Mouse (Mus musculus) stomach, postnatal 0 days (tissue): ENCODE measurements around the gene Prpf19. TPM values are rescaled to one million over a fixed set of nuclear protein-coding genes. Genes with fewer than 3 reads are reported as not detected.

Experiments used
- ATAC-seq: fragments of 200-750 bp; cut with Nextera tagmentation; 2 replicates; pipeline ENCODE4 v1.8.0; 2017; ENCODE audit not compliant: low FRiP score, low TSS enrichment
- DNase-seq: peaks from one replicate; pipeline ENCODE4 v3.0.0-alpha.2; 2016; ENCODE audit warnings: low spot score
- H3K27ac ChIP-seq: fragments of 300-500 bp; sonication (generic); replicated peaks from 2 replicates; pipeline ENCODE4 v1.5.1; 2014; ENCODE audit warnings: mild to moderate bottlenecking, control low read depth
- H3K27me3 ChIP-seq: fragments of 300-500 bp; sonication (generic); 2 replicates; pipeline ENCODE4 v1.6.1; 2014; ENCODE audit warnings: low read length; ENCODE audit not compliant: control insufficient read depth, insufficient read depth
- H3K36me3 ChIP-seq: fragments of 300-500 bp; sonication (generic); 2 replicates; pipeline ENCODE4 v1.6.1; 2014; ENCODE audit warnings: low read length, mixed read lengths; ENCODE audit not compliant: control insufficient read depth, insufficient read depth
- H3K4me1 ChIP-seq: fragments of 300-500 bp; sonication (generic); replicated peaks from 2 replicates; pipeline ENCODE4 v1.6.1; 2014; ENCODE audit warnings: antibody characterized with exemption; ENCODE audit not compliant: control insufficient read depth, insufficient read depth
- H3K4me2 ChIP-seq: fragments of 300-500 bp; sonication (generic); replicated peaks from 2 replicates; pipeline ENCODE4 v1.6.1; 2014; ENCODE audit warnings: low read depth, mild to moderate bottlenecking, control low read depth, moderate library complexity
- H3K4me3 ChIP-seq: fragments of 300-500 bp; sonication (generic); 2 replicates; pipeline ENCODE4 v1.5.1; 2014; ENCODE audit warnings: low read depth, low read length, control low read depth
- H3K9ac ChIP-seq: fragments of 300-500 bp; sonication (generic); 2 replicates; pipeline ENCODE4 v1.6.1; 2014; ENCODE audit warnings: mild to moderate bottlenecking, low read length, control low read depth, mixed read lengths
- H3K9me3 ChIP-seq: fragments of 300-500 bp; sonication (generic); 2 replicates; pipeline ENCODE4 v1.6.1; 2016; ENCODE audit warnings: low read length; ENCODE audit not compliant: control insufficient read depth
- CTCF ChIP-seq: IDR thresholded peaks from 2 replicates; pipeline ENCODE4 v1.5.1; 2016; ENCODE audit warnings: antibody characterized with exemption, low read depth, mild to moderate bottlenecking, moderate library complexity
- EP300 ChIP-seq: optimal IDR thresholded peaks from 2 replicates; pipeline ENCODE3; 2016; ENCODE audit warnings: antibody characterized with exemption
- WGBS: fragments of 180-500 bp; shearing (Covaris S2); extraction: QIAGEN DNeasy Blood & Tissue Kit; methylation state at CpG from one replicate; pipeline ENCODE4 v1.1.7; 2014; 5-methylcytosine and 5-hydroxymethylcytosine counted together
- polyA plus RNA-seq: library from polyadenylated mRNA; unstranded; fragments of >200 nt; fragmentation: Nextera tagmentation; extraction: Ambion mirVana; gene quantifications from 2 replicates; pipeline ENCODE4 v1.2.1, GENCODE M21; 2015

Gene Prpf19
- polyA plus RNA-seq = 17.6 and 19.5 TPM in 2 replicates

DNA sequence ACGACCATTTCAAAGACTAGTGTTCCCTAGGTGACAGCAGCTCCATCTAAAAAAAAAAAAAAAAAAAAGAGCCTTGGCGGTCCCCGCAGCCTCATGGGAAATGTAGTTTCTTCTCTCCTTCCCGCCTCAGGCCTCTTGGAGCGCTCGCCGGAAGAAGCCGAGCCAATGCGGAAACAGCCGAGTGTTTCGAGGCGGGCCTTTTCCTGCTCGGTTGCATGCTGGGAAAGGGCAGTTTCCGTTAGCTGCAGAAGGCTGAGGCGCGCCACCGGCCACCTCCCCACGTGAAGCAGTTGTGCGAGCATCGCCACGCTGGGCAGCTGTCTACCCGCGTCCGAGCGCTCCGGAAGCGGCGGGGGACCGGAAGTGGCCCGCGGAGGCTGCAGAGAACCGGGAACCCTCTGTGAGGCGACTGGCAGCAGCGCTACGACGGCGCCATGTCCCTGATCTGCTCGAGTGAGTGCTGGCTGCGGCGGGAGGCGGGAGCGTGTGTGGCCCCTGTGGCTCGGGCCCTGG, at the start of gene Prpf19:
TSS of gene Prpf19 (plus strand) at position 216 of the 513 bp plus-strand sequence.
- Histone ChIP-seq H3K9me3 (no peaks in the 10 kb centered on the region), H3K9ac (peak within 1 kb of the TSS; percentile 90), H3K27me3 (no peaks in the 10 kb centered on the region), H3K27ac (peak within 1 kb of the TSS; percentile 93), H3K4me1 (0 out of 2 replicates have a peak, but pooled peaks cover 2% of the 10 kb centered on the region), H3K4me3 (peak within 1 kb of the TSS; percentile 74), H3K4me2 (peak within 1 kb of the TSS; percentile 80), H3K36me3 (peaks cover 18% of the 10 kb centered on the region)
- WGBS = under 1% methylated on average over 43 of the region's 43 CpGs
- DNase-seq (peak; percentile 97), ATAC-seq (peak; percentile 95)
- TF ChIP-seq EP300 (no peak), CTCF (peak; percentile 33; the same call in 1 of the 2 replicates)

DNA sequence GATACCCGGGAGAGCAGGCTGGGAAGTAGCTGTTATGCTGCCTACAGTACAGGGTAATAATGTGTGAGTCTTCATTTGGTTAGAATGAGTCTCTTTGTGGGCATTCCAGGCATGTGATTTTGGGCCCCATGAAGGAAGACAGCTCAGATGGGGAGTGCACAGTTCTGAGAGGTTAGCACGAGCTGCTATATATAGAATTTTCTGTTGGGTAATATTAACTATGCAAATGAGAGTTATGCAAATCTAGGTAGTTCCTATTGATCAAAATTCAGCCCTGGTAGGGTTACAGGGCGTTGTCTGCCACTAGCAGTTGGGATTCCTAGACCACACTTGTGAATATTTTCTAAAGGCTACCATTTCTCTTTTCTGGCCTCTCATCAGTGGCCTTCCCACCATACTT, 49.6 kb upstream of the Prpf19 start:
- DNase-seq = no peak
- Histone ChIP-seq H3K27me3 (no peaks in the 10 kb centered on the region), H3K9ac (no peak overlapping the region), H3K4me1 (no peaks in the 10 kb centered on the region; the same call in 1 of the 2 replicates), H3K9me3 (no peaks in the 10 kb centered on the region), H3K36me3 (no peaks in the 10 kb centered on the region), H3K4me2 (no peak overlapping the region), H3K4me3 (no peak overlapping the region), H3K27ac (no peak overlapping the region)
- TF ChIP-seq EP300 = no peak
- TF ChIP-seq CTCF = no peak
- ATAC-seq = no peak
- WGBS = 82% methylated on average over 3 of the region's 3 CpGs

GRCm38 (mm10) chr19:10846150-10846549, 48.9 kb upstream of the Prpf19 start:
- H3K27ac ChIP-seq = no peak overlapping the region; the same call in 1 of the 2 replicates
- no peaks in the 10 kb centered on the region; the same call in 1 of the 2 replicates for H3K4me1 ChIP-seq
- WGBS = 53% methylated on average over 7 of the region's 7 CpGs
- H3K4me3 ChIP-seq = no peak overlapping the region
- no peak for DNase-seq
- no peak overlapping the region for H3K4me2 ChIP-seq
- H3K9ac ChIP-seq = no peak overlapping the region
- ATAC-seq = no peak
- no peak for TF ChIP-seq CTCF
- no peak for TF ChIP-seq EP300
- no peaks in the 10 kb centered on the region for H3K9me3 ChIP-seq
- no peaks in the 10 kb centered on the region for H3K27me3 ChIP-seq
- H3K36me3 ChIP-seq = no peaks in the 10 kb centered on the region

DNA sequence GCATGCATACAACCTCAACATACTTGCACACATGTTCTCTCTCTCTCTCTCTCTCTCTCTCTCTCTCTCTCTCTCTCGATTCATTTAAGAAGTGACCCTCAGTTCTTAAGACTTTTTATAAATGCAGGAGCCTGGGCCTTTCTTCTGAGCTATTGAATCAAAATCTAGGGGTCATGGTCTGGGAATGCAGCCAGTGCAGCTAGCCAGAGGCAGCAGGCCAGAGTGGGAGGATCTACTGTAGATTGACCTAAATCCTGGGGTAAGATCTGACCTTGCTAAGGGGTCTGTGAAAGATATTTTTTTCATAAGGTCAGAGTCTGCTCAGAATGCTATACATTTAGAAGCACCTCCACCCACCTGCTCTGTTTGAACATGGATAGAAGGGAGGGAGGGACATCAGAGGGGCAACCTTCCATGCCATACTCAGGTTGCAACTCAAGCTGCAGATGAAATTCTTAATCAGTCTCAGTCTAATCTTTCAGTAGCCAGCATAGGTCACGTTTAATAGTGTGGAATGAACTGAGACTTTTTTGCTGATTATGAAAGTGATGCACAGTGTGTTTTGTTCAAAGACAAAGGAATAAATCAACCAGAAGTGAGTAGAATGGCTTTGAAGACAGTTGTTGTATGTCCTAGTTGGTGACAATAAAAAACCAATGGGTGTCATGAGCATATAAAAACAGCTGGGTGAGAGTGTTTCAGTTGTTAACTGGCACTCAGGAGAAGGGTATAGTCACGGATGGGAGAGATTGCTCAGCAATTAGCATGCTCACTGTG, 47.5 kb upstream of the Prpf19 start:
- DNase-seq (no peak), ATAC-seq (no peak)
- H3K36me3 ChIP-seq = no peaks in the 10 kb centered on the region
- no peaks in the 10 kb centered on the region; the same call in 1 of the 2 replicates for H3K4me1 ChIP-seq
- TF ChIP-seq EP300 = no peak
- no peak for TF ChIP-seq CTCF
- H3K9ac ChIP-seq = no peak overlapping the region
- H3K9me3 ChIP-seq = no peaks in the 10 kb centered on the region
- H3K4me3 ChIP-seq = no peak overlapping the region
- H3K4me2 ChIP-seq = no peak overlapping the region
- no peaks in the 10 kb centered on the region for H3K27me3 ChIP-seq
- H3K27ac ChIP-seq = no peak overlapping the region
- 40% methylated on average over 3 of the region's 3 CpGs for WGBS

GRCm38 (mm10) chr19:10855422-10855821, 39.6 kb upstream of the Prpf19 start:
- H3K4me2 ChIP-seq = no peak overlapping the region
- ATAC-seq (no peak), DNase-seq (no peak)
- H3K27ac ChIP-seq = no peak overlapping the region
- H3K4me3 ChIP-seq = no peak overlapping the region
- no peaks in the 10 kb centered on the region for H3K9me3 ChIP-seq
- H3K9ac ChIP-seq = no peak overlapping the region
- H3K4me1 ChIP-seq = no peaks in the 10 kb centered on the region
- peaks cover 2% of the 10 kb centered on the region; the same call in 1 of the 2 replicates for H3K36me3 ChIP-seq
- TF ChIP-seq EP300 (no peak), CTCF (no peak)
- H3K27me3 ChIP-seq = no peaks in the 10 kb centered on the region
- 76% methylated on average over 3 of the region's 3 CpGs for WGBS

- Histone ChIP-seq H3K36me3 (peaks cover 2% of the 10 kb centered on the region; the same call in 1 of the 2 replicates), H3K27me3 (no peaks in the 10 kb centered on the region), H3K9ac (no peak overlapping the region), H3K4me2 (no peak overlapping the region), H3K27ac (no peak overlapping the region), H3K4me1 (no peaks in the 10 kb centered on the region), H3K4me3 (no peak overlapping the region), H3K9me3 (no peaks in the 10 kb centered on the region)
- DNase-seq (no peak), ATAC-seq (no peak)
- TF ChIP-seq EP300 (no peak), CTCF (no peak)
- WGBS = 33% methylated on average over 2 of the region's 2 CpGs
Observed at GRCm38 (mm10) chr19:10856520-10856919, 38.5 kb upstream of the Prpf19 start.
